Mouse (Mus musculus): ENCODE data around the gene Rae1. TPM values are rescaled to one million over a fixed set of nuclear protein-coding genes. Genes with fewer than 3 reads are reported as not detected.

Gene Rae1
- polyA plus RNA-seq, 1 experiment = 77.0 TPM

GRCm38 (mm10) chr2:173018618-173019017, 18.7 kb downstream of the Rae1 start:
- TF ChIP-seq GATA1 (IDR thresholded peaks at IDR 0.05; ENCODE audit: low read length) = no peak

- no peak for TF ChIP-seq GATA1 (IDR thresholded peaks at IDR 0.05; ENCODE audit: low read length)
Observed at GRCm38 (mm10) chr2:173019322-173019721, 19.4 kb downstream of the Rae1 start.

GRCm38 (mm10) chr2:173019790-173020189, 19.9 kb downstream of the Rae1 start:
- no peak for TF ChIP-seq GATA1 (IDR thresholded peaks at IDR 0.05; ENCODE audit: low read length)

GRCm38 (mm10) chr2:173020430-173020829, 20.5 kb downstream of the Rae1 start, which contains the start of gene Rbm38:
Rbm38 (plus strand) TSS chr2:173020498.
- no peak for TF ChIP-seq GATA1 (IDR thresholded peaks at IDR 0.05; ENCODE audit: low read length)

GRCm38 (mm10) chr2:173021633-173022055, 21.7 kb downstream of the Rae1 start:
- TF ChIP-seq GATA1 (IDR thresholded peaks at IDR 0.05; ENCODE audit: low read length) = no peak

GRCm38 (mm10) chr2:173022056-173022681, 22.3 kb downstream of the Rae1 start:
- no peak for TF ChIP-seq GATA1 (IDR thresholded peaks at IDR 0.05; ENCODE audit: low read length)

- no peak for TF ChIP-seq GATA1 (IDR thresholded peaks at IDR 0.05; ENCODE audit: low read length)
Observed at GRCm38 (mm10) chr2:173022813-173023212, 22.9 kb downstream of the Rae1 start.

- no peak for TF ChIP-seq GATA1 (IDR thresholded peaks at IDR 0.05; ENCODE audit: low read length)
Observed at GRCm38 (mm10) chr2:173023371-173023851, 23.5 kb downstream of the Rae1 start.

- no peak for TF ChIP-seq GATA1 (IDR thresholded peaks at IDR 0.05; ENCODE audit: low read length)
Observed at GRCm38 (mm10) chr2:173023966-173024365, 24.0 kb downstream of the Rae1 start.

GRCm38 (mm10) chr2:173024392-173024791, 24.5 kb downstream of the Rae1 start:
- TF ChIP-seq GATA1 (IDR thresholded peaks at IDR 0.05; ENCODE audit: low read length) = no peak

GRCm38 (mm10) chr2:173024938-173025337, 25.0 kb downstream of the Rae1 start:
- no peak for TF ChIP-seq GATA1 (IDR thresholded peaks at IDR 0.05; ENCODE audit: low read length)

GRCm38 (mm10) chr2:173026286-173026685, 26.4 kb downstream of the Rae1 start:
- TF ChIP-seq GATA1 (IDR thresholded peaks at IDR 0.05; ENCODE audit: low read length) = no peak

GRCm38 (mm10) chr2:173026688-173027131, 26.8 kb downstream of the Rae1 start:
- TF ChIP-seq GATA1 (IDR thresholded peaks at IDR 0.05; ENCODE audit: low read length) = no peak

- TF ChIP-seq GATA1 (IDR thresholded peaks at IDR 0.05; ENCODE audit: low read length) = no peak
Observed at GRCm38 (mm10) chr2:173027169-173027823, 27.4 kb downstream of the Rae1 start.

- TF ChIP-seq GATA1 (IDR thresholded peaks at IDR 0.05; ENCODE audit: low read length) = no peak
Observed at GRCm38 (mm10) chr2:173027824-173028495, 28.0 kb downstream of the Rae1 start.

- no peak for TF ChIP-seq GATA1 (IDR thresholded peaks at IDR 0.05; ENCODE audit: low read length)
Observed at GRCm38 (mm10) chr2:173028508-173029031, 28.7 kb downstream of the Rae1 start.
